Mouse (Mus musculus): Measurements from ENCODE around the gene Pacsin2. TPM values are rescaled to one million over a fixed set of nuclear protein-coding genes. Genes with fewer than 3 reads are reported as not detected.

Gene Pacsin2
- total and polyA plus RNA-seq, 3 experiments: 48.4 to 85.5 (median 53.7) TPM

DNA sequence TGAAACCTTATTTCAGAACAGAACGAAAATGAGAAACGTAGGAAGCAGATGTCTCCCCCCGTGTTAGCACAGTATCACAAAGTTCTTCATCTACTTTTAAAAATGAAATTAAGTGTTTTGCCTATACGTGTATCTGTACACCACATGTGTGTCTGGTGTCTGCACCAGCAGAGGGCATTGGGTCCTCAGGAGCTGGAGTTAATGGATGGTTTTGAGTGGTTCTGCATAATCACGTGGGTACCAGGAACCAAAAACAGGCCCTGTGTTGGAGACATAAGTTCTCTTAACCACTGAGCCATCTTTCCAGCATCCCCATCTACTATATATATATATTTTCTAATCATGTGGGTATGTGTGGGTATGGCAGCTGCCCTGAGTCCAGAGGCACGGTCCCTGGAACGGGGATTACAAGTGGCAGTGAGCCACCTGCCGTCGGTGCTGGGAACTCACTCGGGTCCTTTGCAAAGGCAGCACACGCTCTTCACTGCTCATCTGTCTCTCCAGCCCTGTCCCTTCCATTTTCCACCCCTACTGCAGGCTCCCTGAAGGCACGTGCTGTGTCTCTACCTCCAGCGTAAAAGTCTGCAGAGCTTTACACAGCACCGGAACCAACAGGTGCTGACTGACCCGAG, 118.4 kb downstream of the Pacsin2 start:
- no peak overlapping the region for H3K27ac ChIP-seq (ENCODE audit: insufficient read depth, low read depth)
- peaks cover 6 to 34% of the 10 kb centered on the region in 2 experiments for H3K36me3 ChIP-seq (replicated peaks in 1 of 2; ENCODE audit: control insufficient read depth in 1 of 2, insufficient read depth in 1 of 2, low read length in 1 of 2)
- no peak for DNase-seq (ENCODE audit: extremely low read depth)
- H3K4me1 ChIP-seq (ENCODE audit: control insufficient read depth in 1 of 2, insufficient read depth in 2 of 2): peaks cover 3 to 23% of the 10 kb centered on the region in 2 experiments
- in situ Hi-C loops (cut with MboI; ENCODE audit: low pct_ligation_motif_present, low pct_unique_long_range_greater_than_20kb, low sequenced_read_pairs): no loop called here
- TF ChIP-seq MYC (IDR thresholded peaks at IDR 0.05; ENCODE audit: low read depth, low read length) (no peak), MAX (IDR thresholded peaks at IDR 0.05; ENCODE audit: low read length) (no peak), CHD2 (IDR thresholded peaks at IDR 0.05; ENCODE audit: low read length) (no peak), IRF4 (IDR thresholded peaks at IDR 0.05; ENCODE audit: low read depth, low read length) (no peak), UBTF (IDR thresholded peaks at IDR 0.05; ENCODE audit: low read depth, low read length) (no peak), RCOR1 (conservative IDR thresholded peaks at IDR 0.05; ENCODE audit: low read depth, low read length) (no peak), USF2 (conservative IDR thresholded peaks at IDR 0.05; ENCODE audit: low read depth, low read length) (no peak), JUND (conservative IDR thresholded peaks at IDR 0.05; ENCODE audit: low read depth, low read length) (no peak), TCF12 (IDR thresholded peaks at IDR 0.05; ENCODE audit: low read depth, low read length) (no peak), EP300 (IDR thresholded peaks at IDR 0.05; ENCODE audit: low read length) (no peak), TBP (conservative IDR thresholded peaks at IDR 0.05; ENCODE audit: low read depth, low read length) (no peak), ETS1 (conservative IDR thresholded peaks at IDR 0.05; ENCODE audit: low read depth, low read length) (no peak), ZC3H11A (IDR thresholded peaks at IDR 0.05; ENCODE audit: low read depth, low read length) (no peak), BHLHE40 (IDR thresholded peaks at IDR 0.05; ENCODE audit: low read depth, low read length) (no peak), USF1 (IDR thresholded peaks at IDR 0.05; ENCODE audit: low read depth, low read length) (no peak), CTCF (conservative IDR thresholded peaks at IDR 0.05 in 1 of 2, IDR thresholded peaks at IDR 0.05 in 1 of 2; ENCODE audit: low read depth in 2 of 2, low read length in 2 of 2) (no peak), POLR2A (IDR thresholded peaks at IDR 0.05; ENCODE audit: low read depth, low read length) (no peak)
- H3K9ac ChIP-seq (ENCODE audit: insufficient read depth, low read depth): no peak overlapping the region
- dilution Hi-C loops (cut with MboI; ENCODE audit: extremely low pct_ligation_motif_present, extremely low pct_unique_long_range_greater_than_20kb, low sequenced_read_pairs): no loop called here
- no peak overlapping the region for H3K4me3 ChIP-seq (replicated peaks in 1 of 3; ENCODE audit: low read depth in 2 of 3, low read length in 2 of 3, poor library complexity in 1 of 3)
- H3K27me3 ChIP-seq (replicated peaks): peaks cover 1% of the 10 kb centered on the region
- H3K4me2 ChIP-seq (ENCODE audit: insufficient read depth, low read depth, poor library complexity, severe bottlenecking): no peak overlapping the region
- no peaks in the 10 kb centered on the region for H3K79me2 ChIP-seq (replicated peaks; ENCODE audit: control insufficient read depth, extremely low read depth, insufficient read depth, poor library complexity, severe bottlenecking)
- no peaks in the 10 kb centered on the region for H3K9me3 ChIP-seq (replicated peaks; ENCODE audit: low read length)

DNA sequence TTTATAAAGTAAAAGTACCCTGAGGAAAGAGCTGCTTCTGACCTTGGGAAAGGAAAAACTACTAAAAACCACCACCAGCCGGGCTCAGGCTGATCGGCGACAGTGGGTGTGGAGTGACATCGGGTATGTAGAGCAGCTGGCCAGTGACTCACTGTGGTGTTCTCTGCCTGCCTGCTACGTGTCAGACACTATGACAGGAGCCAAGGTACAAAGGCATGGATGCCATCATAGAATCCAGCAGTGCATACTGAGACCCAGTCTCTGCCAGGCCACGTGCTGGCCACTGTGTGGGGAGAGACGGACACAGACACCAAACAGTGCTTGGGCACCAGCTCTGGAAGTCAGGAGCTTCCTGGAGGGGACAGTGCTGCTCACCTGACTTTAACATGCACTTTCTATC, 119.5 kb downstream of the Pacsin2 start:
- DNase-seq (ENCODE audit: extremely low read depth): no peak

More for the DNA sequence above, 119.5 kb downstream of the Pacsin2 start:
- TF ChIP-seq RAD21 (IDR thresholded peaks at IDR 0.05; ENCODE audit: low read depth, low read length) (no peak), NELFE (IDR thresholded peaks at IDR 0.05; ENCODE audit: low read depth, low read length) (no peak), SIN3A (IDR thresholded peaks at IDR 0.05; ENCODE audit: low read length) (no peak)
- Histone ChIP-seq H3K9me3 (replicated peaks; ENCODE audit: low read length) (no peaks in the 10 kb centered on the region), H3K9ac (ENCODE audit: insufficient read depth, low read depth) (no peak overlapping the region), H3K27ac (ENCODE audit: insufficient read depth, low read depth) (no peak overlapping the region), H3K4me3 (replicated peaks in 1 of 3; ENCODE audit: low read depth in 2 of 3, low read length in 2 of 3, poor library complexity in 1 of 3) (no peak overlapping the region), H3K4me1 (ENCODE audit: control insufficient read depth in 1 of 2, insufficient read depth in 2 of 2) (peaks cover 0 to 16% of the 10 kb centered on the region in 2 experiments; a peak in 3 of 4 replicates), H3K27me3 (replicated peaks) (no peaks in the 10 kb centered on the region), H3K4me2 (ENCODE audit: insufficient read depth, low read depth, poor library complexity, severe bottlenecking) (no peak overlapping the region), H3K79me2 (replicated peaks; ENCODE audit: control insufficient read depth, extremely low read depth, insufficient read depth, poor library complexity, severe bottlenecking) (no peaks in the 10 kb centered on the region), H3K36me3 (replicated peaks in 1 of 2; ENCODE audit: control insufficient read depth in 1 of 2, insufficient read depth in 1 of 2, low read length in 1 of 2) (peaks cover 6 to 40% of the 10 kb centered on the region in 2 experiments)
- dilution Hi-C loops (cut with MboI; ENCODE audit: extremely low pct_ligation_motif_present, extremely low pct_unique_long_range_greater_than_20kb, low sequenced_read_pairs): no loop called here
- in situ Hi-C loops (cut with MboI; ENCODE audit: low pct_ligation_motif_present, low pct_unique_long_range_greater_than_20kb, low sequenced_read_pairs): no loop called here

Measured in CH12.LX (cell line).